Mouse (Mus musculus) stomach, embryonic 15.5 days (tissue): Measurements from ENCODE around the gene Serac1. TPM values are rescaled to one million over a fixed set of nuclear protein-coding genes. Genes with fewer than 3 reads are reported as not detected.
"Not testable (repeated sequence)": the region's sequence is repeated elsewhere in the genome, so short reads cannot be mapped to it uniquely, and the experiment has no call there.

Experiments
- ATAC-seq: fragments of 200-750 bp; cut with Nextera tagmentation; 2 replicates; pipeline ENCODE4 v1.8.0; 2017; ENCODE audit warnings: low read depth, moderate number of reproducible peaks, moderate TSS enrichment; ENCODE audit not compliant: insufficient read depth, low FRiP score
- H3K27ac ChIP-seq: fragments of 300-500 bp; sonication (generic); 2 replicates; pipeline ENCODE4 v1.5.1; 2015; ENCODE audit warnings: mild to moderate bottlenecking, inconsistent platforms
- H3K27me3 ChIP-seq: fragments of 300-500 bp; sonication (generic); replicated peaks from 2 replicates; pipeline ENCODE4 v1.6.1; 2015; ENCODE audit warnings: inconsistent platforms
- H3K36me3 ChIP-seq: fragments of 300-500 bp; sonication (generic); 2 replicates; pipeline ENCODE4 v1.6.1; 2015; ENCODE audit warnings: inconsistent platforms
- H3K4me1 ChIP-seq: fragments of 300-500 bp; sonication (generic); 2 replicates; pipeline ENCODE4 v1.6.1; 2015; ENCODE audit warnings: inconsistent platforms
- H3K4me2 ChIP-seq: fragments of 300-500 bp; sonication (generic); 2 replicates; pipeline ENCODE4 v1.6.1; 2015; ENCODE audit warnings: mild to moderate bottlenecking, inconsistent platforms
- H3K4me3 ChIP-seq: fragments of 300-500 bp; sonication (generic); replicated peaks from 2 replicates; pipeline ENCODE4 v1.5.1; 2015; ENCODE audit warnings: inconsistent platforms
- H3K9ac ChIP-seq: fragments of 300-500 bp; sonication (generic); 2 replicates; pipeline ENCODE4 v1.6.1; 2015; ENCODE audit warnings: inconsistent platforms
- H3K9me3 ChIP-seq: fragments of 300-500 bp; sonication (generic); 2 replicates; pipeline ENCODE4 v1.6.1; 2016; ENCODE audit warnings: inconsistent platforms
- WGBS: fragments of 180-500 bp; shearing (Covaris S2); methylation state at CpG from one replicate; pipeline ENCODE4 v1.1.7; 2015; 5-methylcytosine and 5-hydroxymethylcytosine counted together
- polyA plus RNA-seq: library from polyadenylated mRNA; unstranded; fragments of >200 nt; fragmentation: Nextera tagmentation; extraction: Ambion mirVana; gene quantifications from 2 replicates; pipeline ENCODE4 v1.2.1, GENCODE M21; 2015

The Serac1 gene
- polyA plus RNA-seq, 1 experiment from 2014 or later = 4.5 TPM

DNA sequence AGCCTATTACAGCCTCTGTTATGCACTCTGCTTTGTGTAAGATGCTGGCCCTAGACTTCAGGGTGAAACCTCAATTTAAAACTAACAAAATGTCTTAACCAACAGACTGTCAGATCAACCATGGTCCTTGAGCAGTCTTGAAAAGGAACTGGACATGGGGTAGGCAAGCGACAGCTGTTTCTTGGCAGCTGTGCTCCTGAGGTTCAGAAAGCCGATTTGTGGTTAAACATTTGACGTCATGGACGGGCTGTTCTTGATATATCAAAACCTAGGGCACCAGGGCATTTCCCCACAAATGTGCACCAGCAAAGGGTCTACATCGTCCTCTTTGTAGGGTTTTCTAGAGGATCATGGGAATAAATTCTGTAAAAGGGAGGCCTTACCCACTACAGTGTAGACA lies 16.0 kb downstream of the Serac1 start:
- Histone ChIP-seq H3K36me3 (peaks cover 25% of the 10 kb centered on the region), H3K4me3 (no peak overlapping the region), H3K9me3 (no peaks in the 10 kb centered on the region), H3K4me1 (no peaks in the 10 kb centered on the region), H3K9ac (no peak overlapping the region), H3K27ac (no peak overlapping the region), H3K27me3 (no peaks in the 10 kb centered on the region), H3K4me2 (no peak overlapping the region)
- 84% methylated on average over 5 of the region's 5 CpGs for WGBS
- ATAC-seq = no peak

DNA sequence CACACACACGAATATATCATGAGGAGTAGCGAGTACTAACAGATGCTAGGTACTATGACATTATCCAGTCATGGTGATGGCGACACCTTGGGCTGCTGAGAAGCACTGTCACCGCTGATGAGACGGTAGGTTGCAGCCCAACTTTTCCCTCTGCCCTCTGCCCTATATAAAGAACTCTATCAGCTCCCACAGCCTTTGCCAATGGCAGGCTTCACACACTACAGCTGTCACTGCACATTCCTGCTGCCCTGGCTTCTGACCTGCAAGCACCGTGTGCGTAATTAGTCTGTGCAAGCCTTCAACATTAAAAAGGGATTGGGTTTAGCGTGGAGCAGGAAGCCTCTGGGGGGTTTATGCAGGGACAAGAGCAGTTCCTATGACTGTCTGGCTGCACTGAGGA lies 16.7 kb downstream of the Serac1 start:
- WGBS = 79% methylated on average over 8 of the region's 8 CpGs
- no peak for ATAC-seq
- H3K9me3 ChIP-seq = no peaks in the 10 kb centered on the region
- H3K27ac ChIP-seq = no peak overlapping the region
- no peak overlapping the region for H3K4me2 ChIP-seq
- H3K27me3 ChIP-seq = no peaks in the 10 kb centered on the region
- peaks cover 25% of the 10 kb centered on the region for H3K36me3 ChIP-seq
- H3K9ac ChIP-seq = no peak overlapping the region
- no peaks in the 10 kb centered on the region for H3K4me1 ChIP-seq
- no peak overlapping the region for H3K4me3 ChIP-seq

DNA sequence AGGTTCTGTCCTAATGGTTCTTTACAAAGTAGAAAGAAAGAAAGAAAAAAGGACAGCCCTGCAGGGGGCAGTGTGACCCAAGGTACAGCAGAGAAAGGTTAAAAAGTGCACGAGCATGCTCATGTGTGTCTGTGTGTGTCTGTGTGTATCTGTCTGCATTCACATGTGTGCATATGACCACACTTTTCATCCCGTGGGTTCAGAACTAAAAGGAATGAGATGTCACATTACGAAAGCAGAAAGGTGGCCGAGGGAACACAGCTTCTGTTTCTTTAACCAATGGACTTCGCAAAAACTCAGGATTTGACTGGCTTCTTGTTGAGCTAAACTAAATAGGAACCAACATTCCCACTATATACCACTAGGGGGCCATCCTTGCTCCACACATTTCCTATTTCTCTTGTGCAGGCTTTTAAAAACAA lies 24.6 kb downstream of the Serac1 start:
- no peak overlapping the region for H3K27ac ChIP-seq
- H3K4me3 ChIP-seq = no peak overlapping the region
- H3K4me1 ChIP-seq = no peaks in the 10 kb centered on the region
- H3K27me3 ChIP-seq = no peaks in the 10 kb centered on the region
- ATAC-seq = no peak
- 0 out of 2 replicates have a peak, but pooled peaks cover 3% of the 10 kb centered on the region for H3K36me3 ChIP-seq
- H3K9ac ChIP-seq = no peak overlapping the region
- no peaks in the 10 kb centered on the region for H3K9me3 ChIP-seq
- no peak overlapping the region for H3K4me2 ChIP-seq
- 24% methylated on average over 5 of the region's 5 CpGs for WGBS

DNA sequence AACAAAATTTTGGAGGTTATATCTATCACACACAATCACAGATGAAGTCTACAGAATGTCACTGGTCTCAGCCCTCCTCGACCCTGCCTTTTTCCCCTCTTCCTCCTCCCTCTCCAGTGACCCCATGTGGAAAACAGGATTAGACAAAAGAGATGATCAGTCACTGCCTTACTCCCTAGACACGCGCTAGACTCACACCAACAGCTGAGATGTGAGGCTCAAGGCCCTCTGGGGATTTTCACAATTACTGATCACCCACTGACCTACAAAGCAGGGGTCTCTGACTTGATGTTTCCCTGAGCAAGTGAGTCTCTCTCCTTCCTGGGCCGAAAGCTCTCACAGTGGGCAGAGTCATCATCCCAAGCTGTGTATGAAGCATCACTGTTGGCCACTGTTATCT lies 26.7 kb downstream of the Serac1 start:
- Histone ChIP-seq H3K27ac (no peak overlapping the region), H3K4me3 (no peak overlapping the region), H3K27me3 (no peaks in the 10 kb centered on the region), H3K4me1 (no peaks in the 10 kb centered on the region), H3K4me2 (no peak overlapping the region), H3K36me3 (0 out of 2 replicates have a peak, but pooled peaks cover 3% of the 10 kb centered on the region), H3K9me3 (no peaks in the 10 kb centered on the region), H3K9ac (no peak overlapping the region)
- ATAC-seq = no peak
- WGBS = 67% methylated on average over 4 of the region's 4 CpGs

DNA sequence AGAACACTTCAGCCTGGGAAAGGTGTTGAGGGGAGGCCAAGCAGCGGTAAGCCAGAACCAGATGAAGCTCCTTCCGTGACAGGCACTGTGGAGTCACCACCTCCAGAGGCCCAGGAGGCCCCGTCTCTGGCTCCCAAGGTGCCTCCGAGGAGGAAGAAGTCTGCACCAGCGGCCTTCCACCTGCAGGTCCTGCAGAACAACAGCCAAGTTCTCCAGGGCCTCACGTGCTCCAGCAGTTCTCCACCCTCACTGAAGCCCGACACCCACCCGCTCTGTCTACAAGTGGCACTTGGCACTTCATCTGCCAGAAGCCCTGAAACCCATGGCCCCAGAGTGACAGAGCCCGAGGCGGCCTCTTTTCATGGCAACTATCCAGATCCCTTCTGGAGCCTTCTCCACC lies 42.0 kb downstream of the Serac1 start:
- H3K27me3 ChIP-seq = no peaks in the 10 kb centered on the region
- no peak overlapping the region for H3K4me2 ChIP-seq
- H3K9me3 ChIP-seq = no peaks in the 10 kb centered on the region
- WGBS = 85% methylated on average over 10 of the region's 10 CpGs
- no peak overlapping the region for H3K4me3 ChIP-seq
- ATAC-seq = no peak
- 0 out of 2 replicates have a peak, but pooled peaks cover 7% of the 10 kb centered on the region for H3K36me3 ChIP-seq
- H3K27ac ChIP-seq = no peak overlapping the region
- H3K9ac ChIP-seq = no peak overlapping the region
- no peaks in the 10 kb centered on the region for H3K4me1 ChIP-seq

DNA sequence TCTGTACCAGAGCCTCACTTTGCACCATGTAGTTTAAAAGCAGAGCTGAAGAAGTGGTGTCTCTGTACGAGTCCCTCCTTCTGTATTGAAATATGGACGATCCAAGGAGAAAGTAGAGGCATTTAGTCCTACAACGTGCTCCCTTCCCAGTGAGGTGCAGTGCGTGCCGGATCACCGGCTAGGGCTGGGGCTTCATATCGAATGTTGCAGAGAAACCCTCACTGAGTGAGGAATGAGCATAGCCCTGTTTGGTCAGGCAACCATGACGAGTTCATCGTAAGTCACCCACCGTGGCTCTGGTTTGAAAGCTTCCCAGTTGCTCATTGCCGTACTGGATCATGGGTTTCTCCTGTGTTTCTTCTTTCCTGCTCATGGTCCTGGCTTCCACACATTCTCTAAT lies 42.7 kb downstream of the Serac1 start:
- WGBS = 89% methylated on average over 11 of the region's 11 CpGs
- H3K4me2 ChIP-seq = no peak overlapping the region
- H3K27me3 ChIP-seq = no peaks in the 10 kb centered on the region
- H3K9ac ChIP-seq = no peak overlapping the region
- ATAC-seq = no peak
- no peak overlapping the region for H3K27ac ChIP-seq
- H3K4me1 ChIP-seq = no peaks in the 10 kb centered on the region
- H3K4me3 ChIP-seq = no peak overlapping the region
- H3K36me3 ChIP-seq = 0 out of 2 replicates have a peak, but pooled peaks cover 7% of the 10 kb centered on the region
- H3K9me3 ChIP-seq = no peaks in the 10 kb centered on the region

DNA sequence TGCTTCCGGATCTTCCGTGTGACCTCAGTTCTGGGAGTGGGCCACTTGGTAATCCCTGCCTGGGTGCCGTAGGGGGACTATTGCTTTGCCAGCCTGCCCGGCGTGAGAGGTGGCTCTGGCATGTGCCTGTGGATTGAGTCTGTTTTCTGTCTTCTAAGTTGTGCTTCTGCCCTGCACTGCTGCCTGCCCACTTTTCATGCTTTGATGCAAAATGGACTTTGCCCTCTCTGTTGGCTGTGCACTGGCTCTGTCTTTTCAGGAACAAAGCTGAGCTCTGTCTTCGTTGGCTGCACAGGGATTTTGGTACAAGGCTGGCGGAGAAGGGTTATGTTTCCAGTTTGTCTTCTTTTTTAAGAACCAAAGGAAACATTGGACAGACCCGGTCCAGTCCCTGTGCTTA lies 43.1 kb downstream of the Serac1 start:
- H3K27ac ChIP-seq = peak overlapping the region; percentile 48; the same call in 1 of the 2 replicates
- ATAC-seq = peak; percentile 60; the same call in 1 of the 2 replicates

DNA sequence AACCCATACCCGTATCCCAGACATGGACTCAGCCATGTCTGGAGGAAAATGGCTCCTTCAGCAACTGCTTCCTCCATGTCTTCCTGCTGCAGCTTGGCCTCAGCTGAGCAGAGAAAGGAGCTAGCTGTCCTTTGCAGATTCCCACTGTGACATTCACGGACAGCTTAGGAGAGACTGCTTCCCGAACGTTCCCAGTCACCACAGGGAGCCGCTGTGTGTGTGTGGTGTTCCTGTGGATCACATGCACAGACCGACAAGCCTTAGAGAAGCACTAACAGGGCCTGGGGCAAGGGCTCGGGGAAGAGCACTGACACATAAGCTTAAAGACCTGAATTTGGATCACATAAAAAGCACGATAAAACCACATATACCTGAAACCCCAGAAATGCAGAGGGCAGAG lies 43.9 kb downstream of the Serac1 start:
- ATAC-seq = no peak
- Histone ChIP-seq H3K9ac (no peak overlapping the region), H3K4me3 (no peak overlapping the region), H3K27me3 (no peaks in the 10 kb centered on the region), H3K4me1 (no peaks in the 10 kb centered on the region), H3K36me3 (0 out of 2 replicates have a peak, but pooled peaks cover 7% of the 10 kb centered on the region), H3K27ac (no peak overlapping the region), H3K4me2 (no peak overlapping the region), H3K9me3 (no peaks in the 10 kb centered on the region)
- WGBS = 61% methylated on average over 8 of the region's 8 CpGs

More for the DNA sequence above, 43.1 kb downstream of the Serac1 start:
- H3K36me3 ChIP-seq = 0 out of 2 replicates have a peak, but pooled peaks cover 7% of the 10 kb centered on the region
- H3K4me3 ChIP-seq = no peak overlapping the region
- no peak overlapping the region for H3K9ac ChIP-seq
- WGBS = 75% methylated on average over 8 of the region's 8 CpGs
- H3K27me3 ChIP-seq = no peaks in the 10 kb centered on the region
- H3K9me3 ChIP-seq = no peaks in the 10 kb centered on the region
- no peaks in the 10 kb centered on the region for H3K4me1 ChIP-seq
- no peak overlapping the region for H3K4me2 ChIP-seq

DNA sequence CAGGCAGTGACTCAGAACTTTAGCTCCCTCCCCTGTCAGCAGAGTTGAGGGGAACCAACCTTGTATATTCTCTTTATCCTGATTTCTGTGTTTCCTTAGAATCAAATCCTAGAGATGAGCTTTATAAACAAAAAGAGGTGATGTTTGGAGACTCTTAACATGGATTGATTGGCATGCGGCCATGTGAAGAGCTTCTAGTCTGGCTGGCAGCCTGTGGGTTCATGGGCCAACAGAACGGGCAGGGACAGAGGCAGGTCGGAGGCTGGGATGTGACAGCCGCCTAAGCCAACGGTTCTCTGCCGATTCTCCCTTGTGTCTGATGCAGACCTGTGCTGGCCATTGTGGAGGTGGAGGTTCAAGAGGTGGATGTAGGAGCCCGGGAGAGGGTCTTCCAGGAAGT lies 53.7 kb downstream of the Serac1 start:
- Histone ChIP-seq H3K27me3 (no peaks in the 10 kb centered on the region), H3K36me3 (peaks cover 24% of the 10 kb centered on the region)
- WGBS = 82% methylated on average over 7 of the region's 7 CpGs

DNA sequence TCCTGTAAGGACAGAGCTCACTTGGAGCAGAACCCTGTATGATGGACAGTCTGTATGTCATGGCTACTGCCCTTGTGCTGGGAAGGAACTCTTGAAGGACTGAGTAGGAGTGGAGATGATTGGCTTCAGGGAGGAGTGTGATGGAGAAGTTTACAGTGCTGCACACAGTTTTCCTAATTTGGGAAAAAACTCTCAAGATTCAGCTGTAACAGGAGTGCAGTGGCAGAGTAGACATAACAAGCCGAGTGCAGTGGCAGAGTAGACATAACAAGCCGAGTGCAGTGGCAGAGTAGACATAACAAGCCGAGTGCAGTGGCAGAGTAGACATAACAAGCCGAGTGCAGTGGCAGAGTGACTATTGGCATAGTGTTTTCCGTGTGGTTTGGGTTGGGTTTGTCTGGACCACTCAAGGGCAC lies 58.2 kb downstream of the Serac1 start:
- H3K27me3 ChIP-seq, ATAC-seq, H3K4me1 ChIP-seq, H3K36me3 ChIP-seq, H3K4me3 ChIP-seq, H3K9ac ChIP-seq, H3K27ac ChIP-seq, H3K9me3 ChIP-seq, H3K4me2 ChIP-seq: not testable (repeated sequence)
- 53% methylated on average over 5 of the region's 5 CpGs for WGBS

More for the DNA sequence above, 53.7 kb downstream of the Serac1 start:
- Histone ChIP-seq H3K4me1 (no peaks in the 10 kb centered on the region), H3K9ac (no peak overlapping the region), H3K4me3 (no peak overlapping the region), H3K27ac (no peak overlapping the region), H3K9me3 (no peaks in the 10 kb centered on the region), H3K4me2 (no peak overlapping the region)
- ATAC-seq = no peak

DNA sequence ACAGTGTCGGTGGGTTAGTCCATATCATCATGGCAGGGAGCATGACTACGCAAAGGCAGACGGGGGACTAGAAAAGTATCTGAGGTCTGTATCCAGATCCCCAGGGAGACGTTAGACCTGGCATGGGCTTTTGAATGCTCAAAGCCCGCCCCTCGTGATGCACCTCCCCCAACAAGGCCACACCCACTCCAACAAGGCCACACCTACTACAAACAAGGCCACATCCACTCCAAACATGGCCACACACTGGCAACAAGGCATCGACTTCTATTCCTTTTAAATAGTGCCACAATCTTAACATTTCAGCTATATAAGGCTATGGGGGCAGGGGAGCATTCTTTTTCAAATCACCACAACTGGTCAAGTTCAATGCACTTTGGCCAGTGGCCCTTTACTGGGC lies 58.9 kb downstream of the Serac1 start:
- H3K4me1 ChIP-seq = 0 out of 2 replicates have a peak, but pooled peaks cover 4% of the 10 kb centered on the region
- no peak overlapping the region for H3K9ac ChIP-seq
- H3K27ac ChIP-seq = no peak overlapping the region
- H3K27me3 ChIP-seq = no peaks in the 10 kb centered on the region
- no peaks in the 10 kb centered on the region for H3K9me3 ChIP-seq
- no peak overlapping the region for H3K4me3 ChIP-seq
- WGBS = 69% methylated on average over 7 of the region's 7 CpGs
- no peak overlapping the region for H3K4me2 ChIP-seq
- H3K36me3 ChIP-seq = peaks cover 6% of the 10 kb centered on the region
- no peak for ATAC-seq

DNA sequence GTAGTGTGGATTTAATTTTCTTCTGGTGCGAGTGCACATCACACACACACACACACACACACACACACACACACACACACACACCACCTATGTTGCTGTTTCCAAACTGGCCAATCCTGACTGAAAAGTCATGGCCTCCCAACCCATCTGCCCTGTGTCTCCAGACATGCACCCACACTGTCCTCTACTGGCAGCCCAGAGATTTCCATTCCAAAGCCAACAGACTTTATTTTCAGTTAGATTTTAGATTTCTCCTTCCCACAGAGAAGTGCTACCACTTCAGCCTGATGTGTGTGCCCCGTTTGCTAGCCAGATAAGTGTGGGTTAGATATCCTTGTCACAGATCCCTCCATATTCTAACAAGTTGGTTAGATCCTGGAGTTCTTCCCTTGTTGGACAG lies 59.8 kb downstream of the Serac1 start:
- Histone ChIP-seq H3K9ac (no peak overlapping the region), H3K4me1 (0 out of 2 replicates have a peak, but pooled peaks cover 9% of the 10 kb centered on the region), H3K36me3 (peaks cover under 1% of the 10 kb centered on the region), H3K27me3 (no peaks in the 10 kb centered on the region), H3K4me3 (no peak overlapping the region), H3K27ac (no peak overlapping the region), H3K4me2 (no peak overlapping the region), H3K9me3 (no peaks in the 10 kb centered on the region)
- ATAC-seq = no peak
- 50% methylated on average over 2 of the region's 2 CpGs for WGBS

DNA sequence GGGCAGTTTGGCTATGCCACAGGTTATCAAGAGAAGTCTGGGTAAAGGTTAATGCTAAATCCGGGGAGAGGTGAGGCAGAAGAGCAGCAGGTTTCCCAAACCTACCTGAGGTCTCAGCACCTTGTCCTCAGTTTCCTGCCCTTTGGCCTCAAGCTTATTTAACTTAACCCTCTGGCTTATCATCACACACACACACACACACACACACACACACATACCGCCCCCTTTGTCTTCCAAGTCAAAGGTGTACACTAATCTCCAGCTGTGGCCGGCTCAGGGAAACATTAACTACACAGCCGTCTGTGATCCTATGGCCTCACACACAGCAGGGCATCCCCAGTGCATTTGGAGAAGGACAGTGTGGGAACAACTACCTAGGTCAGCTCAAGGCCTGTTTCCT lies 61.2 kb downstream of the Serac1 start:
- Histone ChIP-seq H3K4me1 (0 out of 2 replicates have a peak, but pooled peaks cover 9% of the 10 kb centered on the region), H3K27me3 (no peaks in the 10 kb centered on the region), H3K27ac (0 out of 2 replicates have a peak overlapping the region, but pooled peaks have one; percentile 18), H3K9ac (no peak overlapping the region), H3K4me3 (no peak overlapping the region), H3K4me2 (no peak overlapping the region), H3K36me3 (peaks cover 6% of the 10 kb centered on the region; the same call in 1 of the 2 replicates), H3K9me3 (no peaks in the 10 kb centered on the region)
- WGBS = 59% methylated on average over 4 of the region's 4 CpGs
- 0 out of 2 replicates have a peak, but pooled peaks have one; percentile 36 for ATAC-seq
